In genomic region chr13:43498849-43499248, GRCm38 (mm10) we compare ENCODE assay signal across 8 mouse cellular contexts. TPM values are rescaled to one million over a fixed set of nuclear protein-coding genes. Genes with fewer than 3 reads are reported as not detected.
DNase-seq lines count a peak whose midpoint lies in the region; ATAC-seq and TF ChIP-seq lines count a peak whose summit lies in the region.
"Had no signal": no experiment of that assay in that cellular context is flagged by ENCODE, and none has a peak within 500 bp of the region (broad histone marks: within the 10 kb centered on the region; RNA-seq: fewer than 3 reads in every experiment).

No protein-coding gene starts in this region.

- ATAC-seq in megakaryocyte progenitor cell, adult 5-6 weeks (replicated peaks; ENCODE audit: poor library complexity), result no peak

- no peaks in the 10 kb centered on the region for H3K27me3 ChIP-seq in heart, adult 2 months (ENCODE audit: control insufficient read depth, insufficient read depth, low read length)
- no peaks in the 10 kb centered on the region for H3K27me3 ChIP-seq in heart, embryonic 10.5 days (ENCODE audit: insufficient read depth, poor library complexity, severe bottlenecking)
- H3K27me3 ChIP-seq in kidney, adult 2 months (replicated peaks; ENCODE audit: control insufficient read depth, insufficient read depth, low read length), result no peaks in the 10 kb centered on the region
- H3K27me3 ChIP-seq: liver, embryonic 13.5 days had no signal

- no peak for TF ChIP-seq POLR2A in heart, adult 2 months (IDR thresholded peaks at IDR 0.05; ENCODE audit: insufficient read depth, low read depth, low read length)
- TF ChIP-seq POLR2A in kidney, adult 2 months (IDR thresholded peaks at IDR 0.05; ENCODE audit: low read depth, low read length), result no peak

- peaks cover 2% of the 10 kb centered on the region for H3K4me1 ChIP-seq in heart, adult 2 months (ENCODE audit: control insufficient read depth, insufficient read depth, low read length)
- peaks cover 17% of the 10 kb centered on the region for H3K4me1 ChIP-seq in heart, embryonic 10.5 days
- H3K4me1 ChIP-seq in kidney, adult 2 months (ENCODE audit: control insufficient read depth, insufficient read depth, low read length), result peaks cover 8% of the 10 kb centered on the region; the same call in 1 of the 2 replicates

- no peak overlapping the region; the same call in 1 of the 2 replicates for H3K4me3 ChIP-seq in heart, adult 2 months
- H3K4me3 ChIP-seq in heart, embryonic 10.5 days, result no peak overlapping the region
- H3K4me3 ChIP-seq in kidney, adult 2 months (ENCODE audit: insufficient read depth, low read depth, low read length), result no peak overlapping the region
- H3K4me3 ChIP-seq: liver, embryonic 13.5 days had no signal

- H3K9me3 ChIP-seq in heart, embryonic 10.5 days, result no peaks in the 10 kb centered on the region
- H3K9me3 ChIP-seq: liver, embryonic 13.5 days had no signal

- H3K79me2 ChIP-seq in heart, adult 2 months (replicated peaks; ENCODE audit: control insufficient read depth, insufficient read depth, low read length), result no peaks in the 10 kb centered on the region

- no peaks in the 10 kb centered on the region for H3K36me3 ChIP-seq in heart, adult 2 months (ENCODE audit: control insufficient read depth, insufficient read depth, low read length)
- H3K36me3 ChIP-seq in heart, embryonic 10.5 days, result no peaks in the 10 kb centered on the region
- H3K36me3 ChIP-seq in kidney, adult 2 months (ENCODE audit: control insufficient read depth, insufficient read depth, low read length), result no peaks in the 10 kb centered on the region
- H3K36me3 ChIP-seq: liver, embryonic 13.5 days had no signal

- WGBS in heart, adult 2 months, result 57% methylated on average over 14 of the region's 14 CpGs
- 79% methylated on average over 14 of the region's 14 CpGs for WGBS in heart, embryonic 10.5 days
- 25% methylated on average over 14 of the region's 14 CpGs for WGBS in kidney, adult 2 months

- H3K9ac ChIP-seq in heart, adult 2 months (ENCODE audit: low read depth, low read length), result no peak overlapping the region
- H3K9ac ChIP-seq: liver, embryonic 13.5 days had no signal

- DNase-seq in heart, adult 2 months, result peak; percentile 50 to 58
- no peak for DNase-seq in heart, embryonic 10.5 days (ENCODE audit: low spot score)
- peak; percentile 30 to 51 for DNase-seq in frontal cortex, postnatal 14 days (ENCODE audit: low spot score in 2 of 2)
- DNase-seq in kidney, adult 2 months, result peak; percentile 77
- peak; percentile 34 for DNase-seq in lung, postnatal 14 days
- DNase-seq in urinary bladder, postnatal 10 days (ENCODE audit: low spot score), result no peak
- DNase-seq: liver, embryonic 13.5 days had no signal

- TF ChIP-seq EP300 in heart, adult 2 months (IDR thresholded peaks at IDR 0.05; ENCODE audit: insufficient read depth, low read depth, low read length), result peak; percentile 88

- TF ChIP-seq CTCF in heart, adult 2 months (IDR thresholded peaks at IDR 0.05), result no peak
- TF ChIP-seq CTCF in kidney, adult 2 months (conservative IDR thresholded peaks at IDR 0.05; ENCODE audit: insufficient read depth, insufficient read length, low read depth, low read length), result no peak

- intact Hi-C loops in heart, adult 2 months (cut with DNase I), result no loop called here

- H3K27ac ChIP-seq in heart, adult 2 months, result no peak overlapping the region
- no peak overlapping the region for H3K27ac ChIP-seq in heart, embryonic 10.5 days
- H3K27ac ChIP-seq in kidney, adult 2 months (ENCODE audit: insufficient read depth, low read depth, low read length), result no peak overlapping the region
- H3K27ac ChIP-seq: liver, embryonic 13.5 days had no signal

RNA-seq across cellular contexts. Expression of gene Ranbp9, which starts 17.8 kb away (rescaled TPM):
- total RNA-seq in heart, adult 2 months (2021), result 10 to 100 TPM; 42.2 to 44.2 TPM
- polyA plus RNA-seq in heart, adult 2 months (2012; rRNA removed), result 16.1 and 22.3 TPM in 2 replicates
- polyA plus RNA-seq in heart, embryonic 10.5 days (2016; fragmentation: Nextera tagmentation; extraction: Ambion mirVana), result 6.8 and 11.6 TPM in 2 replicates
- 11.4 and 15.4 TPM in 2 replicates for polyA plus RNA-seq in kidney, adult 2 months (2012; rRNA removed)
- total RNA-seq in megakaryocyte progenitor cell, adult 5-6 weeks (2015), result 82.8 and 98.1 TPM in 2 replicates
- total RNA-seq in megakaryocyte progenitor cell, adult 5-6 weeks (2017), result 64.5 and 82.0 TPM in 2 replicates

Comparison
In these comparisons a context has a peak if more than half of its experiments do, and no peak if none do; other contexts are left out.
1. DNase-seq: peak in heart, adult 2 months (2 of 2), frontal cortex, postnatal 14 days (2 of 2), kidney, adult 2 months (single experiment) and lung, postnatal 14 days (single experiment); none in heart, embryonic 10.5 days (single experiment) and urinary bladder, postnatal 10 days (single experiment).